Mouse (Mus musculus) layer of hippocampus, adult 8-10 months (tissue): ENCODE data around the gene Lrrn3. TPM values are rescaled to one million over a fixed set of nuclear protein-coding genes. Genes with fewer than 3 reads are reported as not detected.
A peak's percentile ranks its signal among the peaks of the same experiment; 100 is the strongest.

Experiments used
- DNase-seq, 2 experiments: peaks; one replicate each; pipeline ENCODE4 v3.0.0; 2022; ENCODE audit warnings: low spot score in 2 of 2
- total RNA-seq, 4 experiments: library from RNA; stranded (reverse); gene quantifications; 2 replicates each; pipeline ENCODE4 v1.2.4; 2022

Lrrn3 gene
- 10 to 100 TPM; 53.5 to 72.9 (median 62.5) TPM for total RNA-seq

DNA sequence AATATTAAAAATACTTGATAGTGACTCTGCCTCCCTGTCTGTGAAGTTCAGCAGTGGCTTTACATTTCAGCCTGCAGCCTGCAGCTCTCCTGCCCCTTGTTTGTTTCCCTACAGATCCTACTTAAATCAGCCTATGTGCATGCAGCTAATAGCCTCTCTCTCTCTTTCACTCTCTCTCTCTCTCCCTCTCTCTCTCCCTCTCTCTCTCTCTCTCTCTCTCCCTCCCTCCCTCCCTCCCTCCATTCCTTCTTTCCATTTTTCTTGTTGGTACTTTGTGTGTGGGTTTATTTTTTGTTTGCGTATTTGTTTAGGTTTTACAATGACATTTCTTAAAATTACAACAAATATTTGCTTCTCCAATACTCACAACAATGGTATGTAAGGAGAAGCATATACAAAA, at the start of gene Lrrn3:
TSS of gene Lrrn3 (minus strand) at position 101 of the 400 bp plus-strand sequence.
- no peak for DNase-seq

- no peak for DNase-seq
Measured at GRCm38 (mm10) chr12:41528410-41528809, 42.2 kb upstream of the Lrrn3 start.

- DNase-seq, result no peak
Measured at GRCm38 (mm10) chr12:41526688-41527087, 40.5 kb upstream of the Lrrn3 start.

- DNase-seq, result no peak
Measured at GRCm38 (mm10) chr12:41521671-41522070, 35.4 kb upstream of the Lrrn3 start.

DNA sequence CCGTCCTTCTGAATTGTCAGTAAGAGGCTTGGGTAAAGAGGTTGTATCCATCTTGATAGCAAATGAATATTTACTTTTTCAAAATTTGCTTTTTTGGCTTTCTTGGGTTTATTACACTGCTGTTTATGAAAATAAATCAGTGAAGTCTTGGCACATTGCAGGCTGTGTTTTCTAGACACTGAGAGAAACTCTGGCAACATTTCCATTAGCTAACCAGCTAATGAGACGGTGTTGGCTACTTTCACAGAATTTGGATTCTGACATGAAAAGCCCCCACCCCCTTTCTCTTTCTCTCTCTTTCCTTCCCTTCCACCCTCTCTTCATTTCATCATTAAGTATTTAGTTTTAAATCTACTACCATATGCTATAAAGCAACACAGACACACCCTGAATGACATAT, 34.1 kb upstream of the Lrrn3 start:
- DNase-seq, result no peak

DNA sequence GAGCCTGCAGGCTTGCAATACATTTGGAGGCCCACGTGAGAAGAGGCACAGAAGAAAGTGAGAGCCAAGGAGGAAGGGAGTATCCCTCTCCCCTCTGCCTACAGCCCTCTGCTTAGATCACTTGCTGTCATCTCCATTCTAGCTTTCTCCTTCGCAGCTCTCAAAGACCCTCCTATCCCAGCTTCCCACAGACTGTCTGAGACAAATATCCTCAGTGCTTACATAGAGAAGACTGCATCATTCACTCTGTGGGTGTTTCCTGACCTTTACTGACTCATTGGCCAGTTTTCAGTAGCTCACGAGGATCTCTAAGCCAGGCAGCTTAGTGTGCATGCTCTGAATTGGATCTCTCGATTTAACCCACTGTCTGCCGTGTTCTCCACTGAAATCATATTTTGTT, 32.7 kb upstream of the Lrrn3 start:
- no peak for DNase-seq

- DNase-seq, result no peak
Measured at GRCm38 (mm10) chr12:41510588-41510987, 24.4 kb upstream of the Lrrn3 start.

GRCm38 (mm10) chr12:41508610-41509009, 22.4 kb upstream of the Lrrn3 start:
- no peak for DNase-seq

- DNase-seq, result no peak
Measured at GRCm38 (mm10) chr12:41500049-41500820, 14.0 kb upstream of the Lrrn3 start.

- no peak for DNase-seq
Measured at GRCm38 (mm10) chr12:41494620-41495019, 8.4 kb upstream of the Lrrn3 start.

GRCm38 (mm10) chr12:41487005-41487404, 774 bp upstream of the Lrrn3 start:
- DNase-seq, result no peak

DNA sequence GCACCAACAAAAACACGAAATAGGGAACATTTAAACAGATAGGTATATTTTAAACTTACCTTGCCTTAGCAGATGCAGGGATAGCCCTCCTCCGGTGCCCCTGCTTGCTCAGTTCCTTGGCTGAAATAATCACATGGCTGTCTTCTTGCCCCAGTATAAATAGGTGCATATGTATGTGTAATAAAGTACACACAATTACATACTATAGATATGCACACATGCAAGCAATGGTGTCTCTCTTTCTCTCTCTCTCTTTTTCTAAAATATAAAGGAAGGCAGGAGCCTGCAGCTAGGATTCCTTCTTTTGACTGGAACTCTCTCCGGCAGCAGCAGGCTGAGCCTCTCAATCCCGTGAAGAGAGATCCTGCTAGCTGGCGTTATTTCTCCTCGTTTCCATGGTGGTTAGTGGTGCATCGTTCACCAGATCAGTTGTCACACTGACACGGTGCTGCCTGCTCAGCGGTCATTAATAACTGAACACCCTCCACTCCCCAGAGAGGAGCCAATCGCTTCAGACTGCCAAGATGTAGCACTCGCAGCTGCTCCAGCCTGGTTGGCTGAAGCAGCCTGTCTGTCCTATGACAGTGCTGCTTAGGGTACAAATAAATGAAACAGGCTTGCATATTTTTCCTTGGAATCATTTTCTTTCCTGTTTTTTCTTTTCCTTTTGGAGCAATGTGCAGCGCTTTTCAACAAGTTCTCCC, 567 bp downstream of the Lrrn3 start:
- peak; percentile 84 to 86 for DNase-seq

GRCm38 (mm10) chr12:41484689-41485511, 1.3 kb downstream of the Lrrn3 start:
- peak; percentile 40 to 50 for DNase-seq

GRCm38 (mm10) chr12:41483593-41484451, 2.4 kb downstream of the Lrrn3 start:
- DNase-seq, result peak; percentile 18 to 31

GRCm38 (mm10) chr12:41483091-41483592, 3.1 kb downstream of the Lrrn3 start:
- DNase-seq, result peak in 1 of 2 experiments; percentile 16

DNA sequence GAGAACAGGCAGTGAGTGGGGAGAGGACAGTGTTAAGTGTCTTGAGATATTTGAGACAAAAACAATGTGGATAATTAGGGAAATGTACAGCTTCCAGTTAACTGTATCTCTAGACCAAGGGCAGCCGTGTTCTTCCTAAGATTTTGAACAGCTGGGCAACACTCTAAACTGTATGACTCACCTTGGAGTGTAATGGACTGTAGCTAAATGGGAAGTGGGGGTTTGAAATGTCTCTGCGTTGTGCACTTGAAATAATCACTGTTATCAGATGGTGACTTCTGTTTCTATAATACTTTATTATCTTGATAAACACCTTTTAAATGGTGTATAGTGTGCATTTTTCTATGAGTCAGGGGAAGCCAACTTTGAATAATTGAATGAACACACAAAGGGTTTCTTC, 4.7 kb downstream of the Lrrn3 start:
- no peak for DNase-seq

DNA sequence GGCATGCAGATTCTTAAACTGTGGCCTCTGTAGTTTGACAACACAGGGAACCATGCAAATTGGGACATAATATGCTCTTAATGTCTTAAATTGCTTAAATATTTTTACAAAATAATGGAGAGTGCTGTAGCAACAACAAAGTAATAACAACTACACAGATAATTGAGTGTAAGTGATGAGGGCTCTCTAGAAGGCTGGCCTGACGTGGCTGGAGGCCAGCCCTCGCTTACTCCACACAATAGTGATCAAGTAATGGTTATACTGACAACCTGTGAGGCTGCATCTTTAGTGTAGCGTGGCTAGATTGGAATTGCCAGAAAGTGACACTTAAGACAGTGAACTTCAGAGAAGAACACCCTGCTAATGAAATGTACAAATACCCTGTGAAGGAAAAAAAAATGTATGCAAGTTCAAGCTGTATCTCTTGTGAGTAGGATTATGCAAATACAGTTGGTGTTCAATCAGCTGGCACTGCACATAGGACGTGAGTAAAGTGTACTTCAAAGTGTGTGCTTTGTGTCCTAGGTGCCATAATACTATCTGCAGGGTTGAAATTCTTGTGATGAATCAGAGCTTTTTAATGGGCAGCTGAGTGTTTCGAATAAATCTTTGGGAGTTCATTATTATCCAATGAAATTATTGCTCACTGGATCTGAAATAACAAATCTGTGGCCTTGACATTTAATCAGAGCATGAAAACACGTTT, 17.0 kb downstream of the Lrrn3 start:
- no peak for DNase-seq

DNA sequence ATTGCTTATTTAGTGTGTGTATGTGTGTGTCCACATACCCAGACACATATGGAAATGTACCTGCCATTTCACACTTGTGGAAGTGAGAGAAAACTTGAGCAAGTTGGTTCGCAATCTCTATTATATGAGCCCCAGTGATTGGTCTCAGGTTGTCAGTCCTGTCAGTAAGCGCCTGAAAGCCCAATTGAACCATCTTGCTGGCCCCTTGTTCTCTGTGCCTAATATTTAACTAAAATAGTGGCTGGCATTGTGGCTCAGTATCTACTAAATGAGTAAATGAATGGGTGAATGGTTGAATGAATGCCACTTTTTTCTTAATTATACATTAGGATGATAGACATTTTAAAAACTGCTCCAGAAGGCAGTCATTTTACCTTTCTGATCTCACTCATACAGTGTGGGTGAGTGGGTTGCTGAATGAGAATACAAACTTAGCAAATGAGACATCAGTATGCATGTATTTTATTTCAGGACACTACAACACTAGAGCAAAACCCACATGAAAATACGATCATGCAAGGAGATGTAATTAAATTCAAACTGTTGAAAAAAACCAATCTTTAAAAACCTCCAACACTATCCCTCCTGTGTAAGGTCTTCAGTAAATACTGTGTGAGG, 17.7 kb downstream of the Lrrn3 start:
- no peak for DNase-seq

DNA sequence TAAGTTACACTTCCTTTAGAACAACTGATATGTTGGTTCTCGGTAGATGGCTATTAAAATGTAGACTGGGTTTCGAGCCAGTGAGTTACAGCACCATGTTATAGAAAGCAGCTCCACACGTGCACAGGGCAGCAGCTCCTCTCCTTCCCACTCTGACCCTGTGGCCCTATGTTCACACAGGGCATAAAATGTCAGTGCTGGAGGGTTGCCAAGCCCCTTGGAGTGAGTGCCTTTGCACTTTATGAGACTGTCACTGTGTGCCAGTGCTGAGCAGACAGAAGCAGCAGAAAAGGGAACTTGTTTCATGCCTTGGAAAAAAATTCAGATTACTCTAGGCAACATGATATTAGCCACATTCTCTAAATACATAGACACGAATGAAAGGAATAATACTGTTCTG, 47.8 kb downstream of the Lrrn3 start:
- no peak for DNase-seq
